Mouse (Mus musculus) lung, adult 18-20 months (tissue): ENCODE results near the gene Sun3.

Source experiments
- DNase-seq, 2 experiments: peaks; one replicate each; pipeline ENCODE4 v3.0.0; 2022; ENCODE audit warnings: mixed read lengths in 2 of 2

The Sun3 gene

DNA sequence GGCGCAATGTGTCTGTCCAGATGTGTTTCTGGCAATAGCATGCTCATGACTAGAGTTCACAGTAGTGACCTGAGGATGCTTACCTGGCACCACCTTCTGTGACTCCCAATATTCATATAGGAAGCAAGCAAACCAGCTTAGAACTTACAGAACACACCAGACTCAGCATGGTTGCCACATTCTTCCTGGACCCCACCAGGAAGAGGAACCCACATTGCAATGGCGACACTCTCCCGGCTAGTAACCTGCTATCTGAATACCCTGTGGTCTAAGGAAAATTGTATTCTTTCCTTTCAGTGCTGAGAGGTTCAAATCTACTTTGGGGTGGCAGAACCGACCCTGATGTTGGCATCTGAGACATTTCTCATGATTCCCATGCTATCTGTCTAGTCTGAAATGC lies 70.6 kb downstream of the Sun3 start:
- no peak for DNase-seq

DNA sequence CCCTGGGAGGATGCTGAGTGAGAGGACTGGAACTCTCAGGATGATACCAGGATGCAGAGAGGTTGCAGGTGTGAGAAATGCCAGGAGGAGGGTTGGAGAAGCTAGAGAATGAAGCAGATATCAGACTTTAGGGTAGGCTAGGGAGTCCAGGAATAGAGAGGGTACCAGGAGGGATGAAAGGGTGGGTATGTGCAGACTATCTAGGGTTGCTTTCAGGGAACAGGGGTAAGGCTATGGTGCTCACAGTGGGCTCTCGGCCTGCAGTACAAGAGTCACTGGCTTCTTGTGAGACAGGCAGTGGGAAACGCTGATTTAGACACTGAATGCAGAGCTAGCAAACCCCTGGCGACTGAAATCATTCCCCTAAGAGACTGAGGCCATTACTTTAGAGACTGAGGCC lies 75.6 kb downstream of the Sun3 start, which contains the start of gene Pkd1l1:
TSS of gene Pkd1l1 (minus strand) at position 101 of the 400 bp plus-strand sequence.
- no peak for DNase-seq

DNA sequence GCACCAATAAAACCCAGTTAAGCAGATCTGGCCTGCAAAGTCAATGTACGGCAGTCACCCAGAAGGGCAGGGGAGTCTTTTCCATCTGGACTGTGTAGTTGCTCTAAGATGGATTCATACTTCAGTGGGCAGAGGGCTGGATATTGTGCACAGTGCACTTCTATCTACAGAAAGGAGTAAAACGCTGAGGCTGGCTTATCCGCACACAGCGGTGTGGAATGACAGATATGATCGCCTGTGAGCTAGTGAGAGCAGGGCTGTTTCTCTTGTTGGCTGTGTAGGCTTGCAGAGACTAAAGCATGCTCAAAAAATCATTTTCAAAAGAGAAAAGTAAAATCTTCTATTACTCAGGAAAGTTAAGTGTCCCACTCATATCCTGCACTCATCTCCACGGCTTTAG lies 76.7 kb downstream of the Sun3 start:
- DNase-seq, result no peak

DNA sequence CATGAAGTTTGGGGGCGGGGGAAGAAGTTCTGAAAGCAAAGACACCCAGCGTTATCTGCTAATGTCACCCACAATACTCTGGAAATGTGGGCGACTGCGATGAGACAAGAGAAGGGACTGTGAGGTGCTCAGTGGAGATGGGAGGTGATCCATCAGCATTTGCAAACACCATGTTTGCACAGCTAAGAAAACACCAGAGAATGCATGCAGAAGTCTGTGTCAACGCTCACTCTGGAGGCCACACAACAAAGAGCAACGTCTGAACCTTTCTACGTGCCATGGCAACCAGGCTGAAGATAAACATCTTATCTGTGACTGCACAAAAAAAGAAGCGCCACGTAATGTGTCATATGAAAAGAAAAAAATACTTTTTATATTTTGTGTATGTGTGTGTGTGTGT lies 78.3 kb downstream of the Sun3 start:
- DNase-seq, result no peak

DNA sequence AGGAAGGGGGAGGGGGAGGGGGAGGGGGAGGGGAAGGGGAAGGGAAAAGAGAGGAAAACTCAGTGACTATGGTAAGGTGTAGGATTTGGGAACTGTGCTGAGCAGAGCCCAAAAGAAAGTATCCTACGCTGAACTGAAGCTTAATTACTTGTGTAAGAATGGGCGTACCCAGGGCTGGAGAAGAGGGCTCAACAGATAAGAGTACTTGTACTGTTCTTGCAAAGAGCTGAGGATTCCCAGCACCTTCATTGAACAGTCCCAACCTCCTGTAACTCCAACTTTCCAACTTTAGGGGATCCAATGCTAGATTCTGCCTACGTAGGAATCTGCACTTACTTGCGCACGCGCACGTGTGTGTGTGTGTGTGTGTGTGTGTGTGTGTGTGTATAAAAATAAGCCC lies 80.7 kb downstream of the Sun3 start:
- DNase-seq, result no peak
